Mouse (Mus musculus) kidney, adult 10 weeks (tissue): Measurements from ENCODE around the gene Col20a1. TPM values are rescaled to one million over a fixed set of nuclear protein-coding genes. Genes with fewer than 3 reads are reported as not detected.

Source experiments
- polyA plus RNA-seq: library from polyadenylated mRNA; stranded (reverse); fragments of 350-450 nt; fragmentation: Illumina TruSeq; extraction: RNeasy Lipid Tissue Mini Kit (QIAGEN cat#74804); gene quantifications from one replicate; pipeline ENCODE4 v1.2.3, GENCODE M21; 2014; ENCODE audit warnings: low read depth, low replicate concordance

The Col20a1 gene
- polyA plus RNA-seq: not detected

GRCm38 (mm10) chr2:180986449-180986848, at the start of gene Col20a1:
Gene Col20a1, plus strand, starts transcription at chr2:180986535.

GRCm38 (mm10) chr2:180954061-180955047, 32.0 kb upstream of the Col20a1 start, which contains the start of gene Nkain4:
Gene Nkain4, minus strand, starts transcription at chr2:180954699.

GRCm38 (mm10) chr2:180967010-180967763, 19.1 kb upstream of the Col20a1 start, which contains the start of gene Arfgap1:
Gene Arfgap1, plus strand, starts transcription at chr2:180967225.

GRCm38 (mm10) chr2:181043437-181043836, 57.1 kb downstream of the Col20a1 start, which contains the start of gene Chrna4:
Gene Chrna4, minus strand, starts transcription at chr2:181043546.

Other genes starting within 250 kb of the Col20a1 start
- gene Bhlhe23, start 209.6 kb upstream of the Col20a1 start, polyA plus RNA-seq: not detected
- 31.2 TPM for gene Ythdf1, start 65.6 kb upstream of the Col20a1 start, polyA plus RNA-seq
- gene Birc7, start 57.5 kb upstream of the Col20a1 start, polyA plus RNA-seq: not detected
- gene Nkain4, start 31.8 kb upstream of the Col20a1 start, polyA plus RNA-seq: not detected
- 2.5 TPM for gene Arfgap1, start 19.3 kb upstream of the Col20a1 start, polyA plus RNA-seq
- 4.8 TPM for gene Chrna4, start 57.0 kb downstream of the Col20a1 start, polyA plus RNA-seq
- gene Kcnq2, start 148.8 kb downstream of the Col20a1 start, polyA plus RNA-seq: not detected
- gene Eef1a2, start 170.5 kb downstream of the Col20a1 start, polyA plus RNA-seq: not detected
- 4.5 TPM for gene Ppdpf, start 200.7 kb downstream of the Col20a1 start, polyA plus RNA-seq
- not detected for gene Ptk6, start 216.3 kb downstream of the Col20a1 start, polyA plus RNA-seq
- not detected for gene Srms, start 226.7 kb downstream of the Col20a1 start, polyA plus RNA-seq
- not detected for gene Fndc11, start 233.5 kb downstream of the Col20a1 start, polyA plus RNA-seq